Mouse (Mus musculus) thymus, adult 2 months (tissue): ENCODE measurements around the gene Supt16. TPM values are rescaled to one million over a fixed set of nuclear protein-coding genes. Genes with fewer than 3 reads are reported as not detected.

ENCODE experiments used
- DNase-seq: peaks from one replicate; pipeline ENCODE4 v3.0.0; 2021
- H3K27ac ChIP-seq: fragments of 200-500 bp; 2 replicates; pipeline ENCODE4 v1.5.1; 2012; ENCODE audit warnings: low read length, control low read depth; ENCODE audit not compliant: control insufficient read depth, insufficient read depth
- H3K27me3 ChIP-seq: fragments of 200-500 bp; 2 replicates; pipeline ENCODE4 v1.6.1; 2012; ENCODE audit warnings: mild to moderate bottlenecking, low read length, moderate library complexity, mixed read lengths; ENCODE audit not compliant: control insufficient read depth, insufficient read depth
- H3K36me3 ChIP-seq: fragments of 200-500 bp; 2 replicates; pipeline ENCODE4 v1.6.1; 2012; ENCODE audit warnings: mild to moderate bottlenecking, low read length, moderate library complexity; ENCODE audit not compliant: control insufficient read depth, insufficient read depth
- H3K4me1 ChIP-seq: fragments of 200-500 bp; replicated peaks from 2 replicates; pipeline ENCODE4 v1.6.1; 2012; ENCODE audit warnings: low read length; ENCODE audit not compliant: control insufficient read depth, insufficient read depth
- H3K4me3 ChIP-seq: fragments of 200-500 bp; 2 replicates; pipeline ENCODE4 v1.5.1; 2012; ENCODE audit warnings: mild to moderate bottlenecking, low read length, control low read depth, moderate library complexity; ENCODE audit not compliant: control insufficient read depth, insufficient read depth
- CTCF ChIP-seq: fragments of 200-500 bp; IDR thresholded peaks from 2 replicates; pipeline ENCODE4 v1.5.1; 2012; ENCODE audit warnings: mild to moderate bottlenecking, control low read depth, low read length, moderate library complexity, borderline replicate concordance; ENCODE audit not compliant: control insufficient read depth, poor library complexity, insufficient read depth; ENCODE audit errors: extremely low read depth
- POLR2A ChIP-seq: fragments of 200-500 bp; IDR thresholded peaks from 2 replicates; pipeline ENCODE4 v1.6.1; 2012; ENCODE audit warnings: mild to moderate bottlenecking, low read length, control low read depth, moderate library complexity; ENCODE audit not compliant: control insufficient read depth, poor library complexity, insufficient read depth; ENCODE audit errors: extremely low read depth
- WGBS: fragments of 180-500 bp; shearing (Covaris S2); methylation state at CpG from one replicate; pipeline ENCODE4 v1.1.7; 2018; 5-methylcytosine and 5-hydroxymethylcytosine counted together
- polyA plus RNA-seq: library from polyadenylated mRNA; depleted of rRNA; stranded (reverse); fragments of >200 nt; gene quantifications from 2 replicates; pipeline ENCODE4 v1.2.3, GENCODE M21; 2012

Supt16 gene
- polyA plus RNA-seq, 1 experiment: 19.1 TPM

- no peak overlapping the region for H3K4me3 ChIP-seq
- TF ChIP-seq CTCF: no peak
- TF ChIP-seq POLR2A: no peak
- H3K36me3 ChIP-seq: peaks cover 13% of the 10 kb centered on the region
- H3K27ac ChIP-seq: no peak overlapping the region
- no peaks in the 10 kb centered on the region for H3K27me3 ChIP-seq
- peak; percentile 55 for DNase-seq
- H3K4me1 ChIP-seq: 0 out of 2 replicates have a peak, but pooled peaks cover 2% of the 10 kb centered on the region
- 24% methylated on average over 3 of the region's 3 CpGs for WGBS
Measured at GRCm38 (mm10) chr14:52195691-52196090, 1.5 kb downstream of the Supt16 start.

DNA sequence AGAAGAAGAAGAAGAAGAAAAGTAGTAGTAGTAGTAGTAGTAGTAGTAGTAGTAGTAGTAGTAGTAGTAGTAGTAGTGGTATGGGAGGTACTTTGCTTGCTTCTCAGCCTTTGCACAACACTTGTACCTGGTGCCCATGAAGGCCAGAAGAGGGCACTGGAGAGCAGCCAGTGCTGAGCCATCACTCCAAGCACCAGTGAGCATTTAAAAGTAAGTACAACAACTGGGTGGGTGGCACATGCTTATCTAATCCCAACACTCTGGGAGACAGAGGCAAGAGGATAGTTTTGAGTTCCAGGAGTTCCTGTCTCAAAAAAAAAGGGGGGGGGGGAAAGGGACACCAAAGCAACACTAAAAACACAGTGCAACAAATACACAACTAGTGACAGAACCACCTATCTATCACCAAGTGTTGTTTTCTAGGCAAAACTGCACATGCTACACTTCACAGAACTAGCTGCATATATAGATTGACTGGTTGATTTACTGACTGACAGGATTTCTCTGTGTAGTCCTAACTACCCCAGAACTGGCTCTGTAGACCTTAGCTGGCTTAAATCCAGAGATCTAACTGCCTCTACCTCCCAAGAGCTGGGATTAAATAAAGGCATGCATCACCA, 6.4 kb downstream of the Supt16 start:
- Histone ChIP-seq H3K4me3 (no peak overlapping the region), H3K4me1 (no peaks in the 10 kb centered on the region), H3K27ac (no peak overlapping the region), H3K27me3 (no peaks in the 10 kb centered on the region), H3K36me3 (peaks cover 4% of the 10 kb centered on the region)
- no peak for TF ChIP-seq POLR2A
- TF ChIP-seq CTCF: peak; percentile 60; the same call in 1 of the 2 replicates
- DNase-seq: peak; percentile 54

- H3K4me1 ChIP-seq: no peaks in the 10 kb centered on the region
- DNase-seq: no peak
- H3K27me3 ChIP-seq: no peaks in the 10 kb centered on the region
- 71% methylated on average over 2 of the region's 2 CpGs for WGBS
- H3K36me3 ChIP-seq: peaks cover 4% of the 10 kb centered on the region
- TF ChIP-seq CTCF (no peak), POLR2A (no peak)
- H3K27ac ChIP-seq: no peak overlapping the region
- H3K4me3 ChIP-seq: no peak overlapping the region
Measured at GRCm38 (mm10) chr14:52189519-52189918, 7.7 kb downstream of the Supt16 start.

- DNase-seq: no peak
- H3K27me3 ChIP-seq: no peaks in the 10 kb centered on the region
- peaks cover 6% of the 10 kb centered on the region for H3K36me3 ChIP-seq
- H3K27ac ChIP-seq: no peak overlapping the region
- H3K4me3 ChIP-seq: no peak overlapping the region
- TF ChIP-seq POLR2A (no peak), CTCF (no peak)
- WGBS: 86% methylated on average over 1 of the region's 1 CpGs
- H3K4me1 ChIP-seq: no peaks in the 10 kb centered on the region
Measured at GRCm38 (mm10) chr14:52188788-52189187, 8.4 kb downstream of the Supt16 start.

DNA sequence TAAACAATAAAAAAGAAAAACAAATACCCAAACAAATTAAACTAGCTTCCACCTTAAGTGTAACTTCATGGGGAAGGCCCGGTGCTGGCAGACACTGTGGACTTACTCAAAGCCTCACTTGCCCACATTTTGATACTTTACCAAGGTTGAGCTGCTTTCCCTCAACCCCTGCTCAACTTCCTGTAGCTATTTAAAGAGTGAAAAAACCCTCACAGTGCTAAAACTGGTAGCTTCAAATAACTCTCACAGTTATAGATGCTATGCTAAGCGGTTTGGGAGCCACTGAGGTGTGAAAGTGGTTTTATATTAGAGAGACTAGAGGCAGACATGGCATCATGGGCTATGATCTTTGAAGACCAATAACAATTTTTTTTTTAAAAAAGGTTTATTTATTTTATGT, 30.6 kb downstream of the Supt16 start:
- TF ChIP-seq CTCF: no peak
- no peak for TF ChIP-seq POLR2A
- Histone ChIP-seq H3K27me3 (no peaks in the 10 kb centered on the region), H3K4me3 (no peak overlapping the region), H3K27ac (no peak overlapping the region), H3K36me3 (peaks cover 64% of the 10 kb centered on the region), H3K4me1 (no peaks in the 10 kb centered on the region)
- 40% methylated on average over 2 of the region's 2 CpGs for WGBS
- no peak for DNase-seq

DNA sequence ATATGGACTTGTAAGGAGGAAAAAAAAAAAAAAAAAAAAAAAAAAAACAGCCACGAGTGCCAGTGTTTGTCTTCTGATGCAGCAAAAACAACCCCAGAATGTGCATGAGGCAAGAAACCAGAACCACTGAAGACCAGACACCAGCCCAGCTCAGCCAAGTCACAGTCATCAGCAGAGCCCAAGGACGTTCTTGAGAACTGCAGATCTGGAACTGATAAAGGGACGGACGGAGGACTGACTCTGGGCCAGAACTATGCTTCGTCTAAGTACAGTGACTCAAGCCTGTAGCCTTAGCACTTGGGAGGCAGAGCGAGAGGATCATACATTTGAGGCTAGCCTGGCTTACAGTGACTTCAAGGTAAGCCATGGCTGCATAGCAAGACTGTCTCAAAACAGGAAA, 36.3 kb downstream of the Supt16 start:
- TF ChIP-seq POLR2A: no peak
- no peak for TF ChIP-seq CTCF
- Histone ChIP-seq H3K27ac (no peak overlapping the region), H3K4me1 (no peaks in the 10 kb centered on the region), H3K36me3 (peaks cover 64% of the 10 kb centered on the region), H3K27me3 (no peaks in the 10 kb centered on the region), H3K4me3 (no peak overlapping the region)
- no peak for DNase-seq
- WGBS: 96% methylated on average over 6 of the region's 6 CpGs

DNA sequence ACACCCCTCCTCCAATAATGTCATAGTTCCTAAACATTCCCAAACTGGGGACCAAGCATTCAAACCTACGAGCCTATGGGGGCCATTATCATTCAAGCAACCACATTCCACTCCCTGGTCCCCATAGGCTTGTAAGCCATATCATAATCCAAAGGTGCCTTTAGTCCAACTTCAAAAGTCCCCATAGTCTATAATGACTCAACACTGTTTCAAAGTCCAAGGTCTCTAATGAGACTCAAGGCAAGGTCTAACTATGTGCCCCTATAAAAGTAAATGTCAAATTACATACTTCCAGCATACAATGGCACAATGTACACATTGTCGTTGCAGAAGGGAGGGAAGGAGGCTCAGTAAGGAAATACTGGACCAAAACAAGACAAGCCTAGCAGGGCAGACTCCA, 42.2 kb downstream of the Supt16 start:
- WGBS: 94% methylated on average over 2 of the region's 2 CpGs
- no peak for TF ChIP-seq CTCF
- no peak for TF ChIP-seq POLR2A
- Histone ChIP-seq H3K27me3 (no peaks in the 10 kb centered on the region), H3K4me1 (no peaks in the 10 kb centered on the region), H3K36me3 (peaks cover 13% of the 10 kb centered on the region), H3K4me3 (no peak overlapping the region), H3K27ac (no peak overlapping the region)
- DNase-seq: no peak
